Mouse (Mus musculus) heart, postnatal 0 days (tissue): Measurements from ENCODE around the gene Spata9.

Experiments used
- CTCF ChIP-seq: IDR thresholded peaks from 2 replicates; pipeline ENCODE4 v1.5.1; 2016; ENCODE audit warnings: antibody characterized with exemption, control low read depth, low read depth
- EP300 ChIP-seq: IDR thresholded peaks from 2 replicates; pipeline ENCODE4 v1.6.1; 2016; ENCODE audit warnings: antibody characterized with exemption, low read depth

DNA sequence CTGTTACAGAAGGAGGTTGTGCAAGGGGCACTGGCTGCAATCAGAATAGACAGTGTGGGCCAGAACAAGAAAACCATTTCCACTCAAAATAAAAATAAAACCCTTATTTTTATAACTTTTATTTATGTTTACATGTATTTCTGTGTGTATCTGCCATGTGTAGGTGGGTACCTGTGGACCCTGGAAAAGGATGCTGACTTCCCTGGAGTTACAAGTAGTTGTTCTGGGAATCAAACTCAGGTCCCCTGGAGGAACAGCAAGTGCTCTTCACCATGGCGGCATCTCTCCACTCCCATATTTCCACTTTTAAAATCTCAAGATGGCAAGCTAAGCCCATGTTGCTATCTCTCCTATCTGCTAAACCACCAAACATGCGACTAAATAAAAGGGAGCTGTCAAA, 36.3 kb upstream of the Spata9 start:
- no peak for TF ChIP-seq CTCF
- no peak for TF ChIP-seq EP300
